Mouse (Mus musculus) central nervous system, embryonic 14 days (tissue): Measurements from ENCODE around the gene Klrk1. TPM values are rescaled to one million over a fixed set of nuclear protein-coding genes. Genes with fewer than 3 reads are reported as not detected.

Source experiments
- polyA plus RNA-seq: library from polyadenylated mRNA; depleted of rRNA; stranded (reverse); fragments of >200 nt; gene quantifications from 2 replicates; pipeline ENCODE4 v1.2.3, GENCODE M21; 2012; rRNA removed

Klrk1 gene
- 0.15 and 0.29 TPM in 2 replicates for polyA plus RNA-seq

GRCm38 (mm10) chr6:129623735-129624134 lies at the start of gene Klrk1:
Gene Klrk1, minus strand, starts transcription at chr6:129623864.

GRCm38 (mm10) chr6:129660589-129660988 lies 36.9 kb upstream of the Klrk1 start, which contains the start of gene Klrc2:
Gene Klrc2, minus strand, starts transcription at chr6:129660689.

GRCm38 (mm10) chr6:129643237-129643636 lies 19.6 kb upstream of the Klrk1 start, which contains the start of gene Klrc3:
Gene Klrc3, minus strand, starts transcription at chr6:129643337.

GRCm38 (mm10) chr6:129591508-129591907 lies 32.2 kb downstream of the Klrk1 start, which contains the start of gene Klrd1:
Gene Klrd1, plus strand, starts transcription at chr6:129591782.

GRCm38 (mm10) chr6:129577605-129578004 lies 46.1 kb downstream of the Klrk1 start, which contains the start of gene Klre1:
Gene Klre1, plus strand, starts transcription at chr6:129577905.

Other genes with a start within 250 kb of the Klrk1 start
- 0.09 and 0.12 TPM in 2 replicates for gene Clec12b, start 238.0 kb downstream of the Klrk1 start, polyA plus RNA-seq
- 1.7 TPM in 2 replicates for gene Clec1b, start 226.6 kb downstream of the Klrk1 start, polyA plus RNA-seq
- gene Clec9a, start 215.0 kb downstream of the Klrk1 start, polyA plus RNA-seq, result 0.26 and 0.66 TPM in 2 replicates
- 0.70 and 0.99 TPM in 2 replicates for gene Clec1a, start 171.9 kb downstream of the Klrk1 start, polyA plus RNA-seq
- gene Olr1, start 116.7 kb downstream of the Klrk1 start, polyA plus RNA-seq, result 0.05 and 0.06 TPM in 2 replicates
- 0.03 TPM in 1 of 2 replicates, not detected in the other for gene Tmem52b, start 111.3 kb downstream of the Klrk1 start, polyA plus RNA-seq
- 147 and 162 TPM in 2 replicates for gene Gabarapl1, start 90.7 kb downstream of the Klrk1 start, polyA plus RNA-seq
- gene Klre1, start 46.0 kb downstream of the Klrk1 start, polyA plus RNA-seq, result 0.06 and 0.15 TPM in 2 replicates
- gene Klrd1, start 32.1 kb downstream of the Klrk1 start, polyA plus RNA-seq, result 0.23 TPM in 1 of 2 replicates, not detected in the other
- not detected in 2 replicates for gene Klrc3, start 19.5 kb upstream of the Klrk1 start, polyA plus RNA-seq
- not detected in 2 replicates for gene Klrc2, start 36.8 kb upstream of the Klrk1 start, polyA plus RNA-seq
- gene Klrc1, start 55.1 kb upstream of the Klrk1 start, polyA plus RNA-seq, result not detected in 2 replicates
- gene Klri1, start 93.3 kb upstream of the Klrk1 start, polyA plus RNA-seq, result 0.06 TPM in 1 of 2 replicates, not detected in the other
- 0.01 TPM in 1 of 2 replicates, not detected in the other for gene Klri2, start 116.6 kb upstream of the Klrk1 start, polyA plus RNA-seq
- not detected in 2 replicates for gene Gm156, start 160.4 kb upstream of the Klrk1 start, polyA plus RNA-seq
- gene Gm17631, start 238.8 kb upstream of the Klrk1 start, polyA plus RNA-seq, result not detected in 2 replicates